Mouse (Mus musculus) yolk sac, embryonic 10.5 days (tissue): Measurements from ENCODE around the gene Itpk1.
A peak's percentile ranks its signal among the peaks of the same experiment; 100 is the strongest.

ENCODE experiments used
- DNase-seq: peaks from one replicate; pipeline ENCODE4 v3.0.0-alpha.2; 2017; ENCODE audit warnings: low spot score

The Itpk1 gene

GRCm38 (mm10) chr12:102691180-102691579 lies 13.6 kb downstream of the Itpk1 start:
- DNase-seq: peak; percentile 39

- DNase-seq: no peak
Measured at GRCm38 (mm10) chr12:102689773-102690563, 14.8 kb downstream of the Itpk1 start.

GRCm38 (mm10) chr12:102686321-102686720 lies 18.4 kb downstream of the Itpk1 start:
- DNase-seq: no peak

- DNase-seq: no peak
Measured at GRCm38 (mm10) chr12:102685523-102685931, 19.2 kb downstream of the Itpk1 start.

GRCm38 (mm10) chr12:102684720-102685386 lies 19.9 kb downstream of the Itpk1 start:
- no peak for DNase-seq

GRCm38 (mm10) chr12:102683979-102684378 lies 20.8 kb downstream of the Itpk1 start:
- no peak for DNase-seq

GRCm38 (mm10) chr12:102683438-102683837 lies 21.3 kb downstream of the Itpk1 start:
- no peak for DNase-seq

GRCm38 (mm10) chr12:102682722-102683299 lies 21.9 kb downstream of the Itpk1 start:
- DNase-seq: no peak

- DNase-seq: no peak
Measured at GRCm38 (mm10) chr12:102682085-102682484, 22.6 kb downstream of the Itpk1 start.

- no peak for DNase-seq
Measured at GRCm38 (mm10) chr12:102681590-102681989, 23.1 kb downstream of the Itpk1 start.

- DNase-seq: no peak
Measured at GRCm38 (mm10) chr12:102678820-102679219, 25.9 kb downstream of the Itpk1 start.

- DNase-seq: no peak
Measured at GRCm38 (mm10) chr12:102677089-102677488, 27.6 kb downstream of the Itpk1 start.

- no peak for DNase-seq
Measured at GRCm38 (mm10) chr12:102674556-102674955, 30.2 kb downstream of the Itpk1 start.

GRCm38 (mm10) chr12:102674123-102674522 lies 30.6 kb downstream of the Itpk1 start:
- DNase-seq: no peak

GRCm38 (mm10) chr12:102672857-102673839 lies 31.6 kb downstream of the Itpk1 start:
- DNase-seq: no peak

- DNase-seq: no peak
Measured at GRCm38 (mm10) chr12:102672176-102672575, 32.6 kb downstream of the Itpk1 start.

- no peak for DNase-seq
Measured at GRCm38 (mm10) chr12:102670848-102671247, 33.9 kb downstream of the Itpk1 start.

- no peak for DNase-seq
Measured at GRCm38 (mm10) chr12:102665465-102666202, 39.1 kb downstream of the Itpk1 start.

GRCm38 (mm10) chr12:102664052-102664448 lies 40.7 kb downstream of the Itpk1 start:
- no peak for DNase-seq

GRCm38 (mm10) chr12:102663349-102664051 lies 41.2 kb downstream of the Itpk1 start:
- no peak for DNase-seq
